Mouse (Mus musculus) ES-E14 (cell line): Measurements from ENCODE around the gene Kcnab3. TPM values are rescaled to one million over a fixed set of nuclear protein-coding genes. Genes with fewer than 3 reads are reported as not detected.

ENCODE experiments used
- DNase-seq: peaks from one replicate; pipeline ENCODE4 v3.0.0-alpha.2; 2013; ENCODE audit warnings: low read depth, low spot score
- H3K27ac ChIP-seq: 2 replicates; pipeline ENCODE4 v1.5.1; 2012; ENCODE audit warnings: low read depth, mild to moderate bottlenecking, low read length, moderate library complexity, mixed read lengths; ENCODE audit not compliant: poor library complexity, insufficient read depth, severe bottlenecking
- H3K36me3 ChIP-seq: 2 replicates; pipeline ENCODE4 v1.6.1; 2012; ENCODE audit warnings: mild to moderate bottlenecking, low read length, moderate library complexity, mixed read lengths; ENCODE audit not compliant: control insufficient read depth, poor library complexity, insufficient read depth, severe bottlenecking
- H3K4me1 ChIP-seq, 2 experiments: fragments of 150-350 bp in 1 of 2; sonication (generic) in 1 of 2; 2 replicates each; pipeline ENCODE4 v1.6.1; 2012; ENCODE audit warnings: low read length in 2 of 2, mild to moderate bottlenecking in 1 of 2, mixed read lengths in 1 of 2; ENCODE audit not compliant: control insufficient read depth in 2 of 2, insufficient read depth in 2 of 2, poor library complexity in 1 of 2
- H3K4me3 ChIP-seq, 2 experiments: fragments of 150-350 bp in 1 of 2; sonication (generic) in 1 of 2; 2 replicates each; pipeline ENCODE4 v1.5.1; 2012; ENCODE audit warnings: low read length in 2 of 2, low read depth in 1 of 2, mild to moderate bottlenecking in 1 of 2, mixed read lengths in 1 of 2; ENCODE audit not compliant: insufficient read depth in 1 of 2, poor library complexity in 1 of 2, severe bottlenecking in 1 of 2
- H3K9ac ChIP-seq: 2 replicates; pipeline ENCODE4 v1.6.1; 2012; ENCODE audit warnings: low read depth, mild to moderate bottlenecking, low read length, mixed read lengths; ENCODE audit not compliant: poor library complexity, insufficient read depth, severe bottlenecking
- H3K9me3 ChIP-seq: fragments of 150-350 bp; sonication (generic); 2 replicates; pipeline ENCODE4 v1.6.1; 2012; ENCODE audit warnings: low read depth, mild to moderate bottlenecking, low read length; ENCODE audit not compliant: control insufficient read depth, insufficient read depth
- CHD2 ChIP-seq: IDR thresholded peaks from 2 replicates; pipeline ENCODE4 v1.6.1; 2014; ENCODE audit warnings: mild to moderate bottlenecking, low read depth, low read length, inconsistent platforms
- HCFC1 ChIP-seq: IDR thresholded peaks from 2 replicates; pipeline ENCODE4 v1.6.1; 2012; ENCODE audit warnings: low read length, inconsistent platforms, borderline replicate concordance; ENCODE audit not compliant: insufficient read depth
- MAFK ChIP-seq: IDR thresholded peaks from 2 replicates; pipeline ENCODE4 v1.6.1; 2014; ENCODE audit warnings: mild to moderate bottlenecking, low read depth, low read length, inconsistent platforms; ENCODE audit not compliant: insufficient read depth
- ZC3H11A ChIP-seq: IDR thresholded peaks from 2 replicates; pipeline ENCODE4 v1.6.1; 2012; ENCODE audit warnings: low read depth, mild to moderate bottlenecking, inconsistent platforms, low read length, borderline replicate concordance
- ZNF384 ChIP-seq: IDR thresholded peaks from 2 replicates; pipeline ENCODE4 v1.6.1; 2012; ENCODE audit warnings: low read depth, low read length, inconsistent platforms
- in situ Hi-C, 2 experiments: fragments of 600-800 bp; cut with MboI; formaldehyde crosslinking; loops; one replicate each; pipeline ENCODE4 v1.15.1; 2025; ENCODE audit warnings: low sequenced_read_pairs in 2 of 2, inconsistent platforms in 1 of 2; ENCODE audit not compliant: unreplicated experiment in 2 of 2
- total RNA-seq: library from RNA; depleted of rRNA; stranded (reverse); fragments of 300-350 nt; gene quantifications from 2 replicates; pipeline ENCODE4 v1.2.3, GENCODE M21; 2012

The Kcnab3 gene
- total RNA-seq, 1 experiment, result 2.2 TPM

- peaks cover 9% of the 10 kb centered on the region; the same call in 1 of the 2 replicates for H3K36me3 ChIP-seq
- H3K9me3 ChIP-seq, result no peaks in the 10 kb centered on the region
- H3K27ac ChIP-seq, result no peak overlapping the region
- no peak overlapping the region for H3K4me3 ChIP-seq
- peaks cover 3 to 4% of the 10 kb centered on the region in 2 experiments; a peak in 1 of 4 replicates for H3K4me1 ChIP-seq
- 0 out of 2 replicates have a peak, but pooled peaks have one; percentile 11 for TF ChIP-seq ZNF384
- no peak for TF ChIP-seq HCFC1
- no peak for DNase-seq
- no peak overlapping the region for H3K9ac ChIP-seq
- in situ Hi-C loops, result no loop called here
These were observed 28.3 kb upstream of the Kcnab3 start for GRCm38 (mm10) chr11:69297799-69298198.

- H3K27ac ChIP-seq, result no peak overlapping the region
- in situ Hi-C loops, result no loop called here
- TF ChIP-seq MAFK, result no peak
- no peak for TF ChIP-seq HCFC1
- TF ChIP-seq CHD2, result no peak
- TF ChIP-seq ZNF384, result no peak
- no peak for TF ChIP-seq ZC3H11A
- peaks cover 13% of the 10 kb centered on the region; the same call in 1 of the 2 replicates for H3K36me3 ChIP-seq
- no peaks in the 10 kb centered on the region for H3K9me3 ChIP-seq
- H3K9ac ChIP-seq, result no peak overlapping the region
- H3K4me1 ChIP-seq, result peaks cover 3 to 4% of the 10 kb centered on the region in 2 experiments; a peak in 1 of 4 replicates
- peak; percentile 7 for DNase-seq
- H3K4me3 ChIP-seq, result no peak overlapping the region
These were observed 27.8 kb upstream of the Kcnab3 start for GRCm38 (mm10) chr11:69298231-69298630.

- in situ Hi-C loops, result no loop called here
- H3K4me1 ChIP-seq, result peaks cover 3 to 4% of the 10 kb centered on the region in 2 experiments; a peak in 1 of 4 replicates
- H3K4me3 ChIP-seq, result no peak overlapping the region
- H3K27ac ChIP-seq, result no peak overlapping the region
- no peak for TF ChIP-seq CHD2
- no peak for TF ChIP-seq ZNF384
- TF ChIP-seq MAFK, result no peak
- no peak for TF ChIP-seq HCFC1
- no peak for TF ChIP-seq ZC3H11A
- H3K9me3 ChIP-seq, result no peaks in the 10 kb centered on the region
- no peak for DNase-seq
- H3K36me3 ChIP-seq, result peaks cover 26% of the 10 kb centered on the region; the same call in 1 of the 2 replicates
- no peak overlapping the region for H3K9ac ChIP-seq
These were observed 23.2 kb upstream of the Kcnab3 start for GRCm38 (mm10) chr11:69302817-69303216.

GRCm38 (mm10) chr11:69305291-69305690 is 20.8 kb upstream of the Kcnab3 start:
- Histone ChIP-seq H3K4me3 (no peak overlapping the region), H3K9ac (no peak overlapping the region), H3K9me3 (no peaks in the 10 kb centered on the region), H3K27ac (no peak overlapping the region), H3K36me3 (peaks cover 40% of the 10 kb centered on the region), H3K4me1 (no peaks in the 10 kb centered on the region)
- DNase-seq, result no peak
- in situ Hi-C loops, result no loop called here
- TF ChIP-seq MAFK (no peak), ZC3H11A (no peak), CHD2 (no peak), HCFC1 (no peak), ZNF384 (no peak)

GRCm38 (mm10) chr11:69306039-69306438 is 20.0 kb upstream of the Kcnab3 start:
- no peak overlapping the region for H3K4me3 ChIP-seq
- no peak overlapping the region for H3K27ac ChIP-seq
- H3K36me3 ChIP-seq, result peaks cover 45% of the 10 kb centered on the region
- H3K9me3 ChIP-seq, result no peaks in the 10 kb centered on the region
- in situ Hi-C loops, result no loop called here
- no peak overlapping the region for H3K9ac ChIP-seq
- DNase-seq, result no peak
- TF ChIP-seq ZC3H11A (no peak), ZNF384 (no peak), HCFC1 (no peak), MAFK (no peak)
- no peaks in the 10 kb centered on the region for H3K4me1 ChIP-seq
